Mouse (Mus musculus) intestine, postnatal 0 days (tissue): Measurements from ENCODE around the gene Nudt8. TPM values are rescaled to one million over a fixed set of nuclear protein-coding genes. Genes with fewer than 3 reads are reported as not detected.
"Not testable (repeated sequence)": the region's sequence is repeated elsewhere in the genome, so short reads cannot be mapped to it uniquely, and the experiment has no call there.

Source experiments
- ATAC-seq: fragments of 200-750 bp; cut with Nextera tagmentation; 2 replicates; pipeline ENCODE4 v1.8.0; 2017; ENCODE audit warnings: mild to moderate bottlenecking, moderate TSS enrichment, moderate library complexity
- H3K27ac ChIP-seq: fragments of 300-500 bp; sonication (generic); 2 replicates; pipeline ENCODE4 v1.5.1; 2014; ENCODE audit warnings: mild to moderate bottlenecking, low read depth, low read length, moderate library complexity
- H3K27me3 ChIP-seq: fragments of 300-500 bp; sonication (generic); replicated peaks from 2 replicates; pipeline ENCODE4 v1.6.1; 2014; ENCODE audit warnings: low read length, mixed read lengths; ENCODE audit not compliant: control insufficient read depth, insufficient read depth
- H3K36me3 ChIP-seq: fragments of 300-500 bp; sonication (generic); 2 replicates; pipeline ENCODE4 v1.6.1; 2014; ENCODE audit warnings: mild to moderate bottlenecking, moderate library complexity; ENCODE audit not compliant: control insufficient read depth, insufficient read depth
- H3K4me1 ChIP-seq: fragments of 300-500 bp; sonication (generic); replicated peaks from 2 replicates; pipeline ENCODE4 v1.6.1; 2014; ENCODE audit warnings: antibody characterized with exemption, low read length, mixed read lengths; ENCODE audit not compliant: control insufficient read depth, insufficient read depth
- H3K4me2 ChIP-seq: fragments of 300-500 bp; sonication (generic); replicated peaks from 2 replicates; pipeline ENCODE4 v1.6.1; 2014; ENCODE audit warnings: low read depth, mild to moderate bottlenecking, moderate library complexity
- H3K4me3 ChIP-seq: fragments of 300-500 bp; sonication (generic); 2 replicates; pipeline ENCODE4 v1.5.1; 2014; ENCODE audit warnings: low read depth, low read length
- H3K9ac ChIP-seq: fragments of 300-500 bp; sonication (generic); 2 replicates; pipeline ENCODE4 v1.6.1; 2014; ENCODE audit warnings: mild to moderate bottlenecking, low read depth, low read length
- H3K9me3 ChIP-seq: fragments of 300-500 bp; sonication (generic); 2 replicates; pipeline ENCODE4 v1.6.1; 2016; ENCODE audit warnings: mixed run types; ENCODE audit not compliant: control insufficient read depth
- CTCF ChIP-seq: sonication (generic); IDR thresholded peaks from 2 replicates; pipeline ENCODE4 v1.5.1; 2016; ENCODE audit warnings: low read depth, mild to moderate bottlenecking, control low read depth, antibody characterized with exemption, moderate library complexity
- WGBS: fragments of 180-500 bp; shearing (Covaris S2); extraction: QIAGEN DNeasy Blood & Tissue Kit; methylation state at CpG from one replicate; pipeline ENCODE4 v1.1.7; 2014; 5-methylcytosine and 5-hydroxymethylcytosine counted together
- polyA plus RNA-seq: library from polyadenylated mRNA; unstranded; fragments of >200 nt; fragmentation: Nextera tagmentation; extraction: Ambion mirVana; gene quantifications from 2 replicates; pipeline ENCODE4 v1.2.1, GENCODE M21; 2015

Nudt8 gene
- polyA plus RNA-seq, 1 experiment from 2014 or later: 31.7 TPM

DNA sequence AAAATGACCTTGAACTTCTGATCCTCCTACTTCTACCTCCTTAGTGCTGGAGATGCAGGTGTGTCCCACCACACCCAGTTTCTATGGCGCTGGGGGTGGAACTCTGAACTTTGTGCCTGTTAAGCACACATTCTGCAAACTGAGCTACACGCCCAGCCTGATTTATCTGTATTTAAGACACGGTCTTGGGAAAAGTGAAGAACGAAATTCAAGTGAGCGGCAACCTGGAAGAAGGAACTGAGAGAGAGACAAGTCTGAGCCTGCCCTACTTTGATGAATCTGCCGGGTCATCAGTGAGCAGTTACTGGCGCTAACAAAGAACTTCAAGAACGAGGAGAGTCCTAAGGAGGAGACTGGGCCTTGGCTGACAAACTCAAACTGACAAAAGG is 46.5 kb downstream of the Nudt8 start:
- 36% methylated on average over 8 of the region's 8 CpGs for WGBS
- peak; percentile 72 for ATAC-seq
- no peak for TF ChIP-seq CTCF
- H3K27ac ChIP-seq: peak overlapping the region; percentile 88
- peaks cover 6% of the 10 kb centered on the region; the same call in 1 of the 2 replicates for H3K4me1 ChIP-seq
- no peaks in the 10 kb centered on the region for H3K36me3 ChIP-seq
- 0 out of 2 replicates have a peak overlapping the region, but pooled peaks have one; percentile 1 for H3K4me3 ChIP-seq
- no peaks in the 10 kb centered on the region for H3K9me3 ChIP-seq
- no peak overlapping the region for H3K9ac ChIP-seq
- H3K27me3 ChIP-seq: no peaks in the 10 kb centered on the region
- H3K4me2 ChIP-seq: peak overlapping the region; percentile 51

DNA sequence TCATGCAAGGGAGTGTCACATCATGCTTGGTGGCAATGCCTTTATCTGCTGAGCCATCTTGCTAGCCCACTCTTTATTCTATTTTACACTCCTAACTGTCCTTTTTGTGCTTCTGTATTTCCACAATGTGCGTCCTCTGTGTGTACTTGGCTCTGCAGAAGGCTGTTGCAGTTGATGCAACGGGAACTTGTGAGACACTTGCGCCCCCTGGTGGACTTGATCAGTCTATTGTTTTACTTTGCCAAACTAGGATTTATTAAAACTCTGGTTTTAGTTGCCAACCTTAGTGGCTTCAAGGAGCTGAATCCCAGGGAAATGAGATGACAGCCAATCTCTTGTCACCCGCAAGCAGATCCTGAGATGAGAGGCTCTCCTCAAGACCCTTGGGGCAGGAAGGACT is 47.5 kb downstream of the Nudt8 start:
- Histone ChIP-seq H3K27ac (no peak overlapping the region), H3K27me3 (no peaks in the 10 kb centered on the region), H3K9me3 (no peaks in the 10 kb centered on the region), H3K4me3 (no peak overlapping the region), H3K9ac (no peak overlapping the region), H3K4me1 (peaks cover 1% of the 10 kb centered on the region; the same call in 1 of the 2 replicates), H3K36me3 (no peaks in the 10 kb centered on the region), H3K4me2 (0 out of 2 replicates have a peak overlapping the region, but pooled peaks have one; percentile 51)
- TF ChIP-seq CTCF: peak; percentile 92
- WGBS: 28% methylated on average over 4 of the region's 4 CpGs
- no peak for ATAC-seq

DNA sequence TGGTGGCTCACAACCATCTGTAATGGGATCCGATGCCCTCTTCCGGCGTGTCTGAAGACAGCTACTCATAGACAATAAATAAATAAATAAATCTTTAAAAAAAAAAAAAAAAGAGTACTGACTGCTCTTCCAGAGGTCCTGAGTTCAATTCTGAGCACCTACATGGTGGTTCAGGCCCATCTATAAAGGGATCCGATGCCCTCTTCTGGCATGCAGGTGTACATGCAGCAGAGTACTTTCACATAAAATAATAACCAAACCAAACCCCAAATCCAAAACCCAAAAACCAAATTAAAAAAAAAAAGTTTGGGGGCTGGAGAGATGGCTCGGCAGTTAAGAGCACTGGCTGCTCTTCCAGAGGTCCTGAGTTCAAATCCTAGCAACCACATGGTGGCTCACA is 48.7 kb downstream of the Nudt8 start:
- not testable (repeated sequence) for H3K36me3 ChIP-seq, H3K27me3 ChIP-seq, H3K9me3 ChIP-seq, H3K4me2 ChIP-seq, H3K9ac ChIP-seq, H3K27ac ChIP-seq, H3K4me1 ChIP-seq, H3K4me3 ChIP-seq, ATAC-seq
- peak; percentile 48 for TF ChIP-seq CTCF
- WGBS: 88% methylated on average over 5 of the region's 5 CpGs

DNA sequence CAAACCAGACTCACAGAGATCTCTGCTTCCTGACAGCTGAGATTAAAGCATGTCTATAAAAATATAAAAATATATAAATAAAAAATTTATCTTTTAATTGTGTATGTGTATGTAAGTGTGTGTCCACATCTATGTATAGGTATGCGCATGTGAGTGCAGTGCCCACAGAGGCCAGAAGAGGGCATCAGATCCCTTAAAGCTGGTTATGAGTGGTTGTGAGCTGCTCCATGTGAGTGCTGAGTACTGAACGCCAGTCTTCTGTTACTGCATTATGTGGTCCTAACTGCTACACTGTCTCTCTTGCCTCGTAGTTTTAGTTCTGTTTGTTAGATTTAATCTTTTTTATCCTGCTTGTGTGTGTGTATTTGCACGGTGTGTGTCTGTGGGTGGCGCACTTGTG is 50.6 kb downstream of the Nudt8 start:
- ATAC-seq: no peak
- Histone ChIP-seq H3K9ac (no peak overlapping the region), H3K36me3 (no peaks in the 10 kb centered on the region), H3K4me2 (no peak overlapping the region), H3K27me3 (no peaks in the 10 kb centered on the region), H3K9me3 (no peaks in the 10 kb centered on the region), H3K27ac (no peak overlapping the region), H3K4me1 (peaks cover 9% of the 10 kb centered on the region; the same call in 1 of the 2 replicates), H3K4me3 (no peak overlapping the region)
- WGBS: 96% methylated on average over 5 of the region's 5 CpGs
- peak; percentile 39; the same call in 1 of the 2 replicates for TF ChIP-seq CTCF

Other genes with a start within 250 kb of the Nudt8 start
- gene Kmt5b, start 233.2 kb upstream of the Nudt8 start, polyA plus RNA-seq: 10.4 and 11.0 TPM in 2 replicates
- 113 and 155 TPM in 2 replicates for gene Chka, start 148.8 kb upstream of the Nudt8 start, polyA plus RNA-seq
- gene Tcirg1, start 93.4 kb upstream of the Nudt8 start, polyA plus RNA-seq: 76.2 and 83.0 TPM in 2 replicates
- 303 and 317 TPM in 2 replicates for gene Ndufs8, start 87.8 kb upstream of the Nudt8 start, polyA plus RNA-seq
- 16.1 and 17.4 TPM in 2 replicates for gene Aldh3b1, start 70.8 kb upstream of the Nudt8 start, polyA plus RNA-seq
- 28.3 and 29.2 TPM in 2 replicates for gene Unc93b1, start 65.4 kb upstream of the Nudt8 start, polyA plus RNA-seq
- not detected in 2 replicates for gene Aldh3b3, start 41.9 kb upstream of the Nudt8 start, polyA plus RNA-seq
- gene Aldh3b2, start 28.3 kb upstream of the Nudt8 start, polyA plus RNA-seq: 0.17 and 0.51 TPM in 2 replicates
- gene Acy3, start 14.0 kb upstream of the Nudt8 start, polyA plus RNA-seq: 32.3 and 34.5 TPM in 2 replicates
- gene Tbx10, start 7.8 kb upstream of the Nudt8 start, polyA plus RNA-seq: 0.59 and 0.61 TPM in 2 replicates
- gene Gm49405, start within 50 bp of the Nudt8 start, polyA plus RNA-seq: 0.42 and 0.44 TPM in 2 replicates
- 0.64 and 0.89 TPM in 2 replicates for gene Doc2g, start 2.7 kb downstream of the Nudt8 start, polyA plus RNA-seq
- 244 and 255 TPM in 2 replicates for gene Ndufv1, start 12.2 kb downstream of the Nudt8 start, polyA plus RNA-seq
- gene Gstp1, start 37.4 kb downstream of the Nudt8 start, polyA plus RNA-seq: 746 and 756 TPM in 2 replicates
- gene Gstp2, start 45.4 kb downstream of the Nudt8 start, polyA plus RNA-seq: 151 and 182 TPM in 2 replicates
- 68.7 and 72.6 TPM in 2 replicates for gene Gstp3, start 59.0 kb downstream of the Nudt8 start, polyA plus RNA-seq
- not detected in 2 replicates for gene Cabp2, start 81.0 kb downstream of the Nudt8 start, polyA plus RNA-seq
- 97.1 and 108 TPM in 2 replicates for gene Cdk2ap2, start 96.6 kb downstream of the Nudt8 start, polyA plus RNA-seq
- gene Pitpnm1, start 99.4 kb downstream of the Nudt8 start, polyA plus RNA-seq: 13.7 and 16.3 TPM in 2 replicates
- 42.0 and 42.3 TPM in 2 replicates for gene Aip, start 125.3 kb downstream of the Nudt8 start, polyA plus RNA-seq
- gene Gpr152, start 139.2 kb downstream of the Nudt8 start, polyA plus RNA-seq: not detected in 2 replicates
- gene Cabp4, start 143.5 kb downstream of the Nudt8 start, polyA plus RNA-seq: 0.33 TPM in 2 replicates
- gene Coro1b, start 148.0 kb downstream of the Nudt8 start, polyA plus RNA-seq: 237 and 239 TPM in 2 replicates
- 2.7 and 3.4 TPM in 2 replicates for gene Ptprcap, start 153.0 kb downstream of the Nudt8 start, polyA plus RNA-seq
- 33.9 and 35.1 TPM in 2 replicates for gene Rps6kb2, start 162.8 kb downstream of the Nudt8 start, polyA plus RNA-seq
- gene Carns1, start 174.9 kb downstream of the Nudt8 start, polyA plus RNA-seq: 0.90 TPM in 2 replicates
- gene Tbc1d10c, start 190.7 kb downstream of the Nudt8 start, polyA plus RNA-seq: 2.0 and 2.3 TPM in 2 replicates
- 370 and 382 TPM in 2 replicates for gene Ppp1ca, start 191.5 kb downstream of the Nudt8 start, polyA plus RNA-seq
- gene Rad9a, start 201.1 kb downstream of the Nudt8 start, polyA plus RNA-seq: 12.3 and 13.5 TPM in 2 replicates
- 2.4 and 2.5 TPM in 2 replicates for gene Clcf1, start 213.7 kb downstream of the Nudt8 start, polyA plus RNA-seq
- gene AC109138.7, start 213.8 kb downstream of the Nudt8 start, polyA plus RNA-seq: not detected in 2 replicates
- gene Pold4, start 231.3 kb downstream of the Nudt8 start, polyA plus RNA-seq: 81.5 and 87.8 TPM in 2 replicates